Mouse (Mus musculus): ENCODE measurements at regions not wholly inside any gene's neighbourhood (a gene's known extent, or its start where the extent isn't known, plus 50 kb on each side); places are given as distances from the start of the nearest gene placed in this dataset.

- no peak for TF ChIP-seq CTCF (IDR thresholded peaks at IDR 0.05; ENCODE audit: low read depth)
- TF ChIP-seq EP300 (IDR thresholded peaks at IDR 0.05; ENCODE audit: low read depth), result no peak
Observed at GRCm38 (mm10) chr1:165084179-165084578, 76.4 kb downstream of the Tbx19 start.

All from heart, postnatal 0 days (tissue).